Mouse (Mus musculus): ENCODE measurements at regions not wholly inside any gene's neighbourhood (a gene's known extent, or its start where the extent isn't known, plus 50 kb on each side); places are given as distances from the start of the nearest gene placed in this dataset.

- no peaks in the 10 kb centered on the region for H3K9me3 ChIP-seq (ENCODE audit: control insufficient read depth)
- WGBS, result 89% methylated on average over 3 of the region's 3 CpGs
- H3K4me2 ChIP-seq (replicated peaks; ENCODE audit: low read depth), result no peak overlapping the region
- TF ChIP-seq CTCF (IDR thresholded peaks at IDR 0.05; ENCODE audit: low read depth), result no peak
- no peak overlapping the region for H3K9ac ChIP-seq (ENCODE audit: low read depth, low read length)
- no peaks in the 10 kb centered on the region for H3K36me3 ChIP-seq (ENCODE audit: control insufficient read depth, insufficient read depth)
- no peaks in the 10 kb centered on the region for H3K27me3 ChIP-seq (replicated peaks; ENCODE audit: control insufficient read depth, insufficient read depth, low read length)
- no peak for ATAC-seq
- H3K27ac ChIP-seq (ENCODE audit: low read depth, low read length), result no peak overlapping the region
- H3K4me3 ChIP-seq (ENCODE audit: low read depth, low read length), result no peak overlapping the region
- H3K4me1 ChIP-seq (replicated peaks; ENCODE audit: control insufficient read depth, insufficient read depth, low read length), result no peaks in the 10 kb centered on the region
Observed at GRCm38 (mm10) chr10:96496700-96497099, 120.1 kb upstream of the Btg1 start.

- no peak overlapping the region for H3K9ac ChIP-seq (ENCODE audit: low read depth, low read length)
- ATAC-seq, result no peak
- 81% methylated on average over 7 of the region's 7 CpGs for WGBS
- no peaks in the 10 kb centered on the region for H3K36me3 ChIP-seq (ENCODE audit: control insufficient read depth, insufficient read depth)
- H3K27ac ChIP-seq (ENCODE audit: low read depth, low read length), result no peak overlapping the region
- no peak for TF ChIP-seq CTCF (IDR thresholded peaks at IDR 0.05; ENCODE audit: low read depth)
- H3K4me1 ChIP-seq (replicated peaks; ENCODE audit: control insufficient read depth, insufficient read depth, low read length), result no peaks in the 10 kb centered on the region
- no peak overlapping the region for H3K4me2 ChIP-seq (replicated peaks; ENCODE audit: low read depth)
- no peak overlapping the region for H3K4me3 ChIP-seq (ENCODE audit: low read depth, low read length)
- no peaks in the 10 kb centered on the region for H3K9me3 ChIP-seq (ENCODE audit: control insufficient read depth)
- no peaks in the 10 kb centered on the region for H3K27me3 ChIP-seq (replicated peaks; ENCODE audit: control insufficient read depth, insufficient read depth, low read length)
Observed at GRCm38 (mm10) chr10:96497482-96497881, 119.3 kb upstream of the Btg1 start.

- no peaks in the 10 kb centered on the region for H3K27me3 ChIP-seq (replicated peaks; ENCODE audit: control insufficient read depth, insufficient read depth, low read length)
- no peaks in the 10 kb centered on the region for H3K9me3 ChIP-seq (ENCODE audit: control insufficient read depth)
- H3K9ac ChIP-seq (ENCODE audit: low read depth, low read length), result no peak overlapping the region
- H3K4me1 ChIP-seq (replicated peaks; ENCODE audit: control insufficient read depth, insufficient read depth, low read length), result no peaks in the 10 kb centered on the region
- WGBS, result 47% methylated on average over 2 of the region's 2 CpGs
- H3K4me3 ChIP-seq (ENCODE audit: low read depth, low read length), result no peak overlapping the region
- no peak for TF ChIP-seq CTCF (IDR thresholded peaks at IDR 0.05; ENCODE audit: low read depth)
- no peak for ATAC-seq
- H3K4me2 ChIP-seq (replicated peaks; ENCODE audit: low read depth), result no peak overlapping the region
- no peaks in the 10 kb centered on the region for H3K36me3 ChIP-seq (ENCODE audit: control insufficient read depth, insufficient read depth)
- no peak overlapping the region for H3K27ac ChIP-seq (ENCODE audit: low read depth, low read length)
Observed at GRCm38 (mm10) chr10:96499274-96499673, 117.5 kb upstream of the Btg1 start.

- 81% methylated on average over 4 of the region's 4 CpGs for WGBS
- no peak for TF ChIP-seq CTCF (IDR thresholded peaks at IDR 0.05; ENCODE audit: low read depth)
- Histone ChIP-seq H3K4me2 (replicated peaks; ENCODE audit: low read depth) (no peak overlapping the region), H3K27ac (ENCODE audit: low read depth, low read length) (no peak overlapping the region), H3K36me3 (ENCODE audit: control insufficient read depth, insufficient read depth) (no peaks in the 10 kb centered on the region), H3K4me3 (ENCODE audit: low read depth, low read length) (no peak overlapping the region), H3K9ac (ENCODE audit: low read depth, low read length) (no peak overlapping the region), H3K27me3 (replicated peaks; ENCODE audit: control insufficient read depth, insufficient read depth, low read length) (no peaks in the 10 kb centered on the region), H3K9me3 (ENCODE audit: control insufficient read depth) (no peaks in the 10 kb centered on the region), H3K4me1 (replicated peaks; ENCODE audit: control insufficient read depth, insufficient read depth, low read length) (no peaks in the 10 kb centered on the region)
- ATAC-seq, result no peak
Observed at GRCm38 (mm10) chr10:96502090-96502728, 114.6 kb upstream of the Btg1 start.

GRCm38 (mm10) chr10:96502736-96503135 lies 114.1 kb upstream of the Btg1 start:
- Histone ChIP-seq H3K9ac (ENCODE audit: low read depth, low read length) (no peak overlapping the region), H3K4me3 (ENCODE audit: low read depth, low read length) (no peak overlapping the region), H3K4me2 (replicated peaks; ENCODE audit: low read depth) (no peak overlapping the region), H3K27me3 (replicated peaks; ENCODE audit: control insufficient read depth, insufficient read depth, low read length) (no peaks in the 10 kb centered on the region), H3K9me3 (ENCODE audit: control insufficient read depth) (no peaks in the 10 kb centered on the region), H3K27ac (ENCODE audit: low read depth, low read length) (no peak overlapping the region), H3K36me3 (ENCODE audit: control insufficient read depth, insufficient read depth) (no peaks in the 10 kb centered on the region), H3K4me1 (replicated peaks; ENCODE audit: control insufficient read depth, insufficient read depth, low read length) (no peaks in the 10 kb centered on the region)
- 84% methylated on average over 6 of the region's 6 CpGs for WGBS
- TF ChIP-seq CTCF (IDR thresholded peaks at IDR 0.05; ENCODE audit: low read depth), result no peak
- no peak for ATAC-seq

- H3K27ac ChIP-seq (ENCODE audit: low read depth, low read length), result no peak overlapping the region
Observed at GRCm38 (mm10) chr10:96504340-96504739, 112.5 kb upstream of the Btg1 start.

More at GRCm38 (mm10) chr10:96504340-96504739, 112.5 kb upstream of the Btg1 start:
- no peak overlapping the region for H3K4me2 ChIP-seq (replicated peaks; ENCODE audit: low read depth)
- no peak for ATAC-seq
- no peak for TF ChIP-seq CTCF (IDR thresholded peaks at IDR 0.05; ENCODE audit: low read depth)
- no peak overlapping the region for H3K9ac ChIP-seq (ENCODE audit: low read depth, low read length)
- no peaks in the 10 kb centered on the region for H3K4me1 ChIP-seq (replicated peaks; ENCODE audit: control insufficient read depth, insufficient read depth, low read length)
- H3K9me3 ChIP-seq (ENCODE audit: control insufficient read depth), result no peaks in the 10 kb centered on the region
- WGBS, result 79% methylated on average over 8 of the region's 8 CpGs
- H3K36me3 ChIP-seq (ENCODE audit: control insufficient read depth, insufficient read depth), result no peaks in the 10 kb centered on the region
- H3K4me3 ChIP-seq (ENCODE audit: low read depth, low read length), result no peak overlapping the region
- H3K27me3 ChIP-seq (replicated peaks; ENCODE audit: control insufficient read depth, insufficient read depth, low read length), result no peaks in the 10 kb centered on the region
